Mouse (Mus musculus) liver, embryonic 14.5 days (tissue): ENCODE measurements around the gene Lrrc3b. TPM values are rescaled to one million over a fixed set of nuclear protein-coding genes. Genes with fewer than 3 reads are reported as not detected.

Source experiments
- ATAC-seq: fragments of 200-750 bp; cut with Nextera tagmentation; 2 replicates; pipeline ENCODE4 v1.8.0; 2017; ENCODE audit warnings: moderate number of reproducible peaks, mild to moderate bottlenecking, moderate library complexity; ENCODE audit not compliant: insufficient read depth
- DNase-seq, 3 experiments: peaks; one replicate each; pipeline ENCODE4 v3.0.0-alpha.2; 2012 to 2013; ENCODE audit warnings: low read depth in 3 of 3, low spot score in 3 of 3
- H3K27ac ChIP-seq: fragments of 300-500 bp; sonication (generic); 2 replicates; pipeline ENCODE4 v1.5.1; 2014; ENCODE audit warnings: moderate library complexity, mild to moderate bottlenecking, control low read depth, inconsistent platforms
- H3K27me3 ChIP-seq: fragments of 300-500 bp; sonication (generic); 2 replicates; pipeline ENCODE4 v1.6.1; 2014; ENCODE audit warnings: mild to moderate bottlenecking, low read length, moderate library complexity; ENCODE audit not compliant: control insufficient read depth, insufficient read depth
- H3K36me3 ChIP-seq: fragments of 300-500 bp; sonication (generic); replicated peaks from 2 replicates; pipeline ENCODE4 v1.6.1; 2014; ENCODE audit warnings: low read depth; ENCODE audit not compliant: control insufficient read depth, insufficient read depth
- H3K4me1 ChIP-seq, 2 experiments: fragments of 200-500 bp in 1 of 2; fragments of 300-500 bp in 1 of 2; sonication (generic) in 1 of 2; replicated peaks; 2 replicates each; pipeline ENCODE4 v1.6.1; 2012 to 2014; ENCODE audit warnings: antibody characterized with exemption in 1 of 2, inconsistent platforms in 1 of 2, low read length in 1 of 2; ENCODE audit not compliant: control insufficient read depth in 2 of 2, insufficient read depth in 2 of 2
- H3K4me2 ChIP-seq: fragments of 300-500 bp; sonication (generic); 2 replicates; pipeline ENCODE4 v1.6.1; 2014; ENCODE audit warnings: low read depth, mild to moderate bottlenecking, control low read depth, moderate library complexity
- H3K4me3 ChIP-seq, 2 experiments: fragments of 200-500 bp in 1 of 2; fragments of 300-500 bp in 1 of 2; sonication (generic) in 1 of 2; 2 replicates each; pipeline ENCODE4 v1.5.1; 2012 to 2014; ENCODE audit warnings: low read depth in 2 of 2, low read length in 2 of 2, mild to moderate bottlenecking in 2 of 2, control low read depth in 1 of 2, inconsistent platforms in 1 of 2, moderate library complexity in 1 of 2; ENCODE audit not compliant: insufficient read depth in 1 of 2
- H3K9ac ChIP-seq: fragments of 300-500 bp; sonication (generic); replicated peaks from 2 replicates; pipeline ENCODE4 v1.6.1; 2014; ENCODE audit warnings: mild to moderate bottlenecking, control low read depth, moderate library complexity
- H3K9me3 ChIP-seq: fragments of 300-500 bp; sonication (generic); 2 replicates; pipeline ENCODE4 v1.6.1; 2016; ENCODE audit warnings: low read length, mixed read lengths; ENCODE audit not compliant: control insufficient read depth
- CTCF ChIP-seq: IDR thresholded peaks from 2 replicates; pipeline ENCODE4 v1.5.1; 2016; ENCODE audit warnings: antibody characterized with exemption, low read depth, control low read depth
- EP300 ChIP-seq: IDR thresholded peaks from 2 replicates; pipeline ENCODE4 v1.6.1; 2016; ENCODE audit warnings: antibody characterized with exemption, low read depth
- WGBS: fragments of 180-500 bp; shearing (Covaris S2); extraction: QIAGEN DNeasy Blood & Tissue Kit; methylation state at CpG from one replicate; pipeline ENCODE4 v1.1.7; 2014; ENCODE audit not compliant: insufficient replicate concordance; 5-methylcytosine and 5-hydroxymethylcytosine counted together
- polyA plus RNA-seq, 2 experiments: library from polyadenylated mRNA; depleted of rRNA in 1 of 2; stranded (reverse) in 1 of 2; unstranded in 1 of 2; fragments of >200 nt; fragmentation: Nextera tagmentation in 1 of 2; extraction: Ambion mirVana in 1 of 2; gene quantifications; 2 replicates each; pipeline versions ENCODE4 v1.2.1 to v1.2.3; 2012 to 2014

Gene Lrrc3b
- polyA plus RNA-seq (2012; rRNA removed) (0.09 and 0.14 TPM in 2 replicates), polyA plus RNA-seq (2014; fragmentation: Nextera tagmentation; extraction: Ambion mirVana) (not detected in 2 replicates)

DNA sequence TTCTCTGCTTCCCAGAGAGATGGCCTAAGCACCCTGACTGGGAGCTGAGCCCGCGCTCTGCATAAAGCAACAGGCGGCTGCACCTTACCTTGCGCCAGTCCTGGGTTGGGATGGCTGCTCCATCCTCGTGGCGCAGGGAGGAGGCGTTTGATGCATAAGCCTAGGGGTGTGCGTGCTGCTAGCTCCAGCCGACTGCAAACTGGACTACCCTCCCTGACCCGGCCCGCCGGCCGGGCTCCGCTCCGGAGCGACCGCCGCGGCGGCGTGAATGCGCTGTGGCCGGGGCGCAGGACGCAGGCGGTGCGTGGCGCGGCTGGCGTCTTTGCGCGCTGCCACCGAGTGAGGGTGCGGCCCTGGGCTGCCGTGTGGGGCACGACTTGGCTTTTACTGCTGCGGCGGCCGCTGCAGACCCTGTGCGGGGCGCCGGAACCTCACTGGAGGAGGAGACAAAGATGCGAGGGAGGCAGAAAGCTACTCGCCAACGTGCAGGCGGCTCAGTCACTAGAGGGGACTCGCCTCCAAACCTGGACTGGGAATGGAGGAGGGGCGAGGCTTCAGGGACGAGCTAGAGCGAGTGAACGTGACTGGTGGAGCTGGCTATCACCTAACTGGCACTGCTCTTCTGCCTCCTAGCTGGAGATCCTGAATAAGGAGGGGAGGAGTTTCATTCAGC is at the start of gene Lrrc3b:
Gene Lrrc3b, minus strand, starts transcription at position 503 of the 673 bp plus-strand sequence.
- under 1% methylated on average over 48 of the region's 51 CpGs for WGBS
- H3K4me2 ChIP-seq, result peak within 1 kb of the TSS; percentile 43
- H3K27ac ChIP-seq, result no peak within 1 kb of the TSS
- H3K4me3 ChIP-seq, result peak within 1 kb of the TSS; percentile 25 to 28; a peak in 2 of 4 replicates
- TF ChIP-seq CTCF (no peak), EP300 (no peak)
- no peaks in the 10 kb centered on the region for H3K4me1 ChIP-seq
- H3K9me3 ChIP-seq, result no peaks in the 10 kb centered on the region
- no peak within 1 kb of the TSS for H3K9ac ChIP-seq
- no peak for ATAC-seq
- DNase-seq, result no peak
- peaks cover 13% of the 10 kb centered on the region for H3K27me3 ChIP-seq
- H3K36me3 ChIP-seq, result no peaks in the 10 kb centered on the region

DNA sequence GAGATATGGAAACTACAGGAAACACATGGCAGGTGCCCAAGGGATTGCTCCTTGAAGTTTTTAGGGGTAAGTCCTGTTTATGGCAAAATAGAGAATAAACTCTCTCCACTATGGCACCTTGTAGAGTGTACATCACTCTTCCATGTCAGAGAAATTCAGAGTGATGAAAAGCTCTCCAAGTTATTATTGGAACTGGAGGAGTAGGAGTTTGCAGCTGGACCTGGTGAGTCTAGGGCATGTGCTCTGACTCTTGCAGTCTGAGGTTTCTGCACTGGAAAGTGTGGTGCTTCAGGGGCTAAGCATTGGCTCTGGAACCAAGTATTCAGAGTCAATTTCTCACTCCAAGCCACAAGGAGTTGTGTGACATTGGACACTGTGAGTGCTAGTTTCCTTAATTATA is 38.9 kb upstream of the Lrrc3b start:
- Histone ChIP-seq H3K9ac (no peak overlapping the region), H3K27ac (no peak overlapping the region), H3K4me3 (no peak overlapping the region), H3K4me2 (no peak overlapping the region), H3K27me3 (no peaks in the 10 kb centered on the region), H3K36me3 (no peaks in the 10 kb centered on the region), H3K9me3 (no peaks in the 10 kb centered on the region), H3K4me1 (no peaks in the 10 kb centered on the region)
- DNase-seq (no peak), ATAC-seq (no peak)
- TF ChIP-seq EP300 (no peak), CTCF (no peak)

DNA sequence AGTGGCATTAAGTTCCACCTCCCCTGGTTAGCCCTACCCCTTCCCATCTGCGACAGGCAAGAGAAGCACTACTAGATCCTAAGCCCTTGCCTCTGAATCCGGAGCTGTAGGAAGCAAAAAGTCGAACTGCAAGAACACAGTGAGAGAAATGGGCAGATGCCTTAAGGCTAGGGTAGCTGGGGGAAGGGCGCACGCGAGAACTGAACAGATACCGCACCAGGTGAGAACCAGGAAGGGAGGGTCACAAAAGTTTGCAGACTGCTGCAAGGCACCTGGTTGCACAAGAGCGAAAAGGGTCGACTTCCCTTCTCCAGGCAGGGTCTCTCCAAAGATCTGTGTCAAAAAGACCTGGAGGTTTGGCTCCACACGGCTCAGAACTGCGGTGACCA is 697 bp downstream of the Lrrc3b start:
- Histone ChIP-seq H3K4me3 (no peak overlapping the region; a peak in 1 of 4 replicates), H3K9me3 (no peaks in the 10 kb centered on the region), H3K27ac (no peak overlapping the region), H3K4me2 (peak overlapping the region; percentile 43), H3K9ac (no peak overlapping the region), H3K36me3 (no peaks in the 10 kb centered on the region), H3K27me3 (peaks cover 13% of the 10 kb centered on the region), H3K4me1 (no peaks in the 10 kb centered on the region)
- DNase-seq (no peak), ATAC-seq (no peak)
- no peak for TF ChIP-seq CTCF
- under 1% methylated on average over 11 of the region's 11 CpGs for WGBS

DNA sequence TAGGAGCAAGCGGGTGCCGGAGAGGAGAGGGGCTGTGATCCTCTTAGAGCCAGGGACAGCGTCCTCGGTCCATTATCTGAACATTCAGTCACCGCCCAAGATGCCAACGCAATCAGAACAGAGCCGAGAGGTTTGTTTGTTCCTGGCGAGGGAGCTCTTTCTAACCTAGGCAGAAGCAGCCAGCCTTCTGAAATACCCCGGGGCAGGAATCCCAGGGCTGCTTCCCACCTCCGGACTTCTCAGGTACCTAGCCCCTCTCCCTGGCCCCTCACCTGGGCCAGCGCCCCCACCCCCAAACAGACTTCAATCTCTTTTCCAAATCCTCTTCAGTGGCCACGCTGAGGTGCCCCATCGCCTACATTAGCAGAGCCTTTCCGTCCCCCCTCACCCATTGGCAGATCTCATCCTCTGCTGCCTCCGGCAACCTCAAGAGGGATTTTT is 1.3 kb downstream of the Lrrc3b start:
- Histone ChIP-seq H3K4me1 (no peaks in the 10 kb centered on the region), H3K4me3 (no peak overlapping the region), H3K9me3 (no peaks in the 10 kb centered on the region), H3K9ac (no peak overlapping the region), H3K27me3 (peaks cover 13% of the 10 kb centered on the region), H3K4me2 (no peak overlapping the region), H3K36me3 (no peaks in the 10 kb centered on the region), H3K27ac (no peak overlapping the region)
- 7% methylated on average over 15 of the region's 15 CpGs for WGBS
- DNase-seq (no peak), ATAC-seq (no peak)
- no peak for TF ChIP-seq CTCF
- TF ChIP-seq EP300, result no peak

DNA sequence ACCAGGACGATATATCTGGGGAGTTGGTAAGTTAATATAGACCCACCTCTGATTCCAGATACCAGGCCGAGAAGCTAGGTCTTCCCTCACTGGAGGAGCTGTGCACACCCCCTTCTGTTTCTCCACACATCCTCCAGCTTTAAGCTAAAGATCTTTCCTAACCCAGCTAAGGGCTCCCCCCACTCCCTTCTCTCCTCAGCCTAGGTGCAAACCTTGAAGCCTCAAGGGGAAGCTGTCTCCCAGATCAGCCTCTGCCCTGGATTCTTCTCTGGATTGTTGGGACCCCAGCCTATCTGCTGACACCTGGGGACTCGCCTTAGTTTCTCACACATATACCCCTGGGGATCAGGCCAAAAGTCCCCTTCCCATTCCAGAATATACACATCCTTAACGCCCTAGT is 1.7 kb downstream of the Lrrc3b start:
- Histone ChIP-seq H3K9ac (no peak overlapping the region), H3K27ac (no peak overlapping the region), H3K4me3 (no peak overlapping the region), H3K4me1 (no peaks in the 10 kb centered on the region), H3K4me2 (no peak overlapping the region), H3K27me3 (peaks cover 13% of the 10 kb centered on the region), H3K9me3 (no peaks in the 10 kb centered on the region), H3K36me3 (no peaks in the 10 kb centered on the region)
- WGBS, result 27% methylated on average over 4 of the region's 4 CpGs
- ATAC-seq, result no peak
- DNase-seq, result no peak
- TF ChIP-seq EP300 (no peak), CTCF (no peak)
